Mouse (Mus musculus): ENCODE measurements around the gene Ift20. TPM values are rescaled to one million over a fixed set of nuclear protein-coding genes. Genes with fewer than 3 reads are reported as not detected.
"Not testable (repeated sequence)": the region's sequence is repeated elsewhere in the genome, so short reads cannot be mapped to it uniquely, and the experiment has no call there.

The Ift20 gene
- polyA plus RNA-seq, 1 experiment from 2014 or later = 137 TPM

- no peaks in the 10 kb centered on the region for H3K9me3 ChIP-seq
- no peak overlapping the region for H3K4me3 ChIP-seq
- 83% methylated on average over 6 of the region's 6 CpGs for WGBS
- no peak for ATAC-seq (ENCODE audit: borderline replicate concordance, extremely low read depth, low FRiP score, low TSS enrichment)
- H3K27ac ChIP-seq = no peak overlapping the region
- no peak overlapping the region for H3K9ac ChIP-seq
- 0 out of 2 replicates have a peak, but pooled peaks cover 4% of the 10 kb centered on the region for H3K4me1 ChIP-seq
- peaks cover 30% of the 10 kb centered on the region for H3K36me3 ChIP-seq
- H3K4me2 ChIP-seq = no peak overlapping the region
- no peaks in the 10 kb centered on the region for H3K27me3 ChIP-seq
Measured at GRCm38 (mm10) chr11:78571854-78572253, 35.7 kb downstream of the Ift20 start.

- H3K9ac ChIP-seq; H3K27me3 ChIP-seq; H3K4me2 ChIP-seq; H3K27ac ChIP-seq; H3K4me3 ChIP-seq; ATAC-seq (ENCODE audit: borderline replicate concordance, extremely low read depth, low FRiP score, low TSS enrichment); H3K9me3 ChIP-seq; H3K4me1 ChIP-seq: not testable (repeated sequence)
- WGBS = 83% methylated on average over 4 of the region's 4 CpGs
- peaks cover 30% of the 10 kb centered on the region for H3K36me3 ChIP-seq
Measured at GRCm38 (mm10) chr11:78574031-78574430, 37.9 kb downstream of the Ift20 start.

- ATAC-seq (ENCODE audit: borderline replicate concordance, extremely low read depth, low FRiP score, low TSS enrichment) = no peak
- Histone ChIP-seq H3K9ac (no peak overlapping the region), H3K4me2 (no peak overlapping the region), H3K4me3 (no peak overlapping the region), H3K36me3 (peaks cover 28% of the 10 kb centered on the region), H3K27me3 (no peaks in the 10 kb centered on the region), H3K27ac (no peak overlapping the region), H3K9me3 (no peaks in the 10 kb centered on the region), H3K4me1 (0 out of 2 replicates have a peak, but pooled peaks cover 4% of the 10 kb centered on the region)
- 67% methylated on average over 3 of the region's 3 CpGs for WGBS
Measured at GRCm38 (mm10) chr11:78574536-78574935, 38.4 kb downstream of the Ift20 start.

- no peak for ATAC-seq (ENCODE audit: borderline replicate concordance, extremely low read depth, low FRiP score, low TSS enrichment)
- H3K4me2 ChIP-seq = no peak overlapping the region
- 30% methylated on average over 2 of the region's 2 CpGs for WGBS
- H3K4me3 ChIP-seq = no peak overlapping the region
- H3K27ac ChIP-seq = no peak overlapping the region
- H3K9ac ChIP-seq = no peak overlapping the region
- no peaks in the 10 kb centered on the region for H3K27me3 ChIP-seq
- 0 out of 2 replicates have a peak, but pooled peaks cover 4% of the 10 kb centered on the region for H3K4me1 ChIP-seq
- H3K36me3 ChIP-seq = peaks cover 28% of the 10 kb centered on the region
- no peaks in the 10 kb centered on the region for H3K9me3 ChIP-seq
Measured at GRCm38 (mm10) chr11:78574975-78575374, 38.8 kb downstream of the Ift20 start.

- peaks cover 34% of the 10 kb centered on the region for H3K36me3 ChIP-seq
- WGBS = 63% methylated on average over 6 of the region's 6 CpGs
Measured at GRCm38 (mm10) chr11:78582848-78583247, 46.7 kb downstream of the Ift20 start.

GRCm38 (mm10) chr11:78586099-78586498 is 49.9 kb downstream of the Ift20 start:
- no peaks in the 10 kb centered on the region for H3K27me3 ChIP-seq
- no peaks in the 10 kb centered on the region for H3K9me3 ChIP-seq
- no peak overlapping the region for H3K4me2 ChIP-seq
- H3K9ac ChIP-seq = no peak overlapping the region
- no peak overlapping the region for H3K4me3 ChIP-seq
- H3K4me1 ChIP-seq = no peaks in the 10 kb centered on the region
- peaks cover 25% of the 10 kb centered on the region for H3K36me3 ChIP-seq
- no peak for ATAC-seq (ENCODE audit: borderline replicate concordance, extremely low read depth, low FRiP score, low TSS enrichment)
- H3K27ac ChIP-seq = no peak overlapping the region

More at GRCm38 (mm10) chr11:78582848-78583247, 46.7 kb downstream of the Ift20 start:
- no peak overlapping the region for H3K27ac ChIP-seq
- H3K4me1 ChIP-seq = no peaks in the 10 kb centered on the region
- H3K9ac ChIP-seq = no peak overlapping the region
- H3K4me2 ChIP-seq = no peak overlapping the region
- no peak for ATAC-seq (ENCODE audit: borderline replicate concordance, extremely low read depth, low FRiP score, low TSS enrichment)
- H3K9me3 ChIP-seq = no peaks in the 10 kb centered on the region
- H3K4me3 ChIP-seq = no peak overlapping the region
- H3K27me3 ChIP-seq = no peaks in the 10 kb centered on the region

GRCm38 (mm10) chr11:78587677-78588076 is 51.5 kb downstream of the Ift20 start:
- H3K9me3 ChIP-seq; H3K27me3 ChIP-seq; H3K4me2 ChIP-seq; ATAC-seq (ENCODE audit: borderline replicate concordance, extremely low read depth, low FRiP score, low TSS enrichment); H3K27ac ChIP-seq; H3K4me1 ChIP-seq; H3K4me3 ChIP-seq; H3K9ac ChIP-seq: not testable (repeated sequence)
- H3K36me3 ChIP-seq = peaks cover 17% of the 10 kb centered on the region
- 100% methylated on average over 1 of the region's 1 CpGs for WGBS

Other genes with a start within 250 kb of the Ift20 start
- 0.10 and 0.25 TPM in 2 replicates for gene BC030499, start 245.5 kb upstream of the Ift20 start, polyA plus RNA-seq (2015; fragmentation: Nextera tagmentation; extraction: Ambion mirVana)
- 44.8 and 49.9 TPM in 2 replicates for gene Spag5, start 234.8 kb upstream of the Ift20 start, polyA plus RNA-seq (2015; fragmentation: Nextera tagmentation; extraction: Ambion mirVana)
- 7.7 and 8.1 TPM in 2 replicates for gene Aldoc, start 213.4 kb upstream of the Ift20 start, polyA plus RNA-seq (2015; fragmentation: Nextera tagmentation; extraction: Ambion mirVana)
- 75.5 and 78.5 TPM in 2 replicates for gene Pigs, start 207.9 kb upstream of the Ift20 start, polyA plus RNA-seq (2015; fragmentation: Nextera tagmentation; extraction: Ambion mirVana)
- gene Unc119, start 192.9 kb upstream of the Ift20 start, polyA plus RNA-seq (2015; fragmentation: Nextera tagmentation; extraction: Ambion mirVana) = 33.4 and 35.7 TPM in 2 replicates
- 0.35 and 1.9 TPM in 2 replicates for gene Foxn1, start 149.8 kb upstream of the Ift20 start, polyA plus RNA-seq (2015; fragmentation: Nextera tagmentation; extraction: Ambion mirVana)
- 0.06 and 0.12 TPM in 2 replicates for gene Slc13a2, start 114.1 kb upstream of the Ift20 start, polyA plus RNA-seq (2015; fragmentation: Nextera tagmentation; extraction: Ambion mirVana)
- gene Slc46a1, start 70.7 kb upstream of the Ift20 start, polyA plus RNA-seq (2015; fragmentation: Nextera tagmentation; extraction: Ambion mirVana) = 11.7 and 12.0 TPM in 2 replicates
- 0.91 and 0.96 TPM in 2 replicates for gene Sarm1, start 38.6 kb upstream of the Ift20 start, polyA plus RNA-seq (2015; fragmentation: Nextera tagmentation; extraction: Ambion mirVana)
- gene Vtn, start 37.3 kb upstream of the Ift20 start, polyA plus RNA-seq (2015; fragmentation: Nextera tagmentation; extraction: Ambion mirVana) = 1.2 and 10.2 TPM in 2 replicates
- not detected in 2 replicates for gene Sebox, start 32.9 kb upstream of the Ift20 start, polyA plus RNA-seq (2015; fragmentation: Nextera tagmentation; extraction: Ambion mirVana)
- gene Tmem199, start 24.2 kb upstream of the Ift20 start, polyA plus RNA-seq (2015; fragmentation: Nextera tagmentation; extraction: Ambion mirVana) = 44.4 and 48.3 TPM in 2 replicates
- 158 TPM in 2 replicates for gene Poldip2, start 24.2 kb upstream of the Ift20 start, polyA plus RNA-seq (2015; fragmentation: Nextera tagmentation; extraction: Ambion mirVana)
- gene Tnfaip1, start within 50 bp of the Ift20 start, polyA plus RNA-seq (2015; fragmentation: Nextera tagmentation; extraction: Ambion mirVana) = 83.0 and 83.1 TPM in 2 replicates
- 73.2 and 79.5 TPM in 2 replicates for gene Tmem97, start 14.4 kb downstream of the Ift20 start, polyA plus RNA-seq (2015; fragmentation: Nextera tagmentation; extraction: Ambion mirVana)
- 12.0 and 14.0 TPM in 2 replicates for gene Nlk, start 161.0 kb downstream of the Ift20 start, polyA plus RNA-seq (2015; fragmentation: Nextera tagmentation; extraction: Ambion mirVana)
- gene Ccnq, start 215.4 kb downstream of the Ift20 start, polyA plus RNA-seq (2015; fragmentation: Nextera tagmentation; extraction: Ambion mirVana) = 40.2 and 40.9 TPM in 2 replicates